Mouse (Mus musculus): ENCODE results near the gene Gm4869.
A peak's percentile ranks its signal among the peaks of the same experiment; 100 is the strongest.
"Not testable (repeated sequence)": the region's sequence is repeated elsewhere in the genome, so short reads cannot be mapped to it uniquely, and the experiment has no call there.

Gm4869 gene

DNA sequence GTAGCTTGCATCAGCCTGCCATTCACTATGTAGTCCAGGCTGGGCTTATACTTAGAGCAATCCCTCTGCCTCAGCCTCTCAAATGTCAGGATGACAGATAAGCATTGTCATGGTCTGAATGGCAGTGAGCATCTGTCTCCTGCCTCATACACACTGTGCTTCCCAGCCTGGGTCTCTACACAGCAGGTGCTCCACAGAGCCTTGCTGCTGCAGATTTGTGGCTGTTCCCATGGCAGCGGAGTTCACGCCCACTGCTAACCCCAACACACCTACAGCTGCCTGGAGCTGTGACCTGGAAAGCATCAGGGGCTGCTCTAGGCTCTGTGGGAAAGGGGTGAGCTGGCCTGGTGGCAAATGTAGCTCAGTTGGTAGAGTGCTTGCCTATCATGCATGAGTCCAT lies 19.5 kb downstream of the Gm4869 start:
- DNase-seq (ENCODE audit: low spot score) = no peak

DNA sequence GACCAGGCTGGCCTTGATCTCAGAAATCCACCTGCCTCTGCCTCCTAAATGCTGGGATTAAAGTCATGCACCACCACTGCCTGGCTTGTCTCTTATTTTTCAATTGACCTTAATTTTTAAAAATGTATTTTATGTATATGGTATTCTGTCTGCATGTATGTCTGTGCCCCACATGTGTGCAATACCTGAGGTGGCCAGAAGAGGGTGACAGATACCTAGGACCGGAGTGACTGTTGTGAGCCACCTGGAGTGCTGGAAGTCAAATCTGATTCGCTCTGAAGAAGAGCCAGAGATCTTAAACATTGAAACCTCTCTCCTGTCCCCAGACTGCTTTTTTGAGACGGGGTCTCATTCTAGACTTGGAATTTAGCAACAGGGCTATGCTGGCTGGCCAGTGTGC lies 26.9 kb downstream of the Gm4869 start:
- peak; percentile 51 for DNase-seq (ENCODE audit: low spot score)

- DNase-seq (ENCODE audit: low spot score) = no peak
These were observed 36.0 kb downstream of the Gm4869 start for GRCm38 (mm10) chr5:140481458-140481857.

DNA sequence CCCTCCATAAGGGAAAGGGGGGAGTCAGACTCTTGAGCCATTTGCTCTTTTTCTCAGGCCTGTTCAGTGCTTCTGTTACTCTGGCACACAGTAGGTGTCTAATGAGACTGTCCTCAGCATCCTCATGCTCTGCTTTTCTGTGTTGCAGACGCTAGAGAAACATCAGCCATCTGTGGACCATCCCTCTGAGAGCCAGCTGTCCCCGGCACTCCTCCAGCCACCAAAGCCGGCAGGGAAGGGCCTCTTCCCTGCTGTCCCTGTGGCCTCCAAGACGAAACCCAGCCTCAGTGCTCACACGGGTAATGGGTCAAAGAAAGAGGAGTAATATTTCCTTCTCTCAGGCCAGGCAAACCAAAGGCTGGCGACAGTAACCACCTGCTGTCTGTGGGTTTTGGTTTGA lies 45.7 kb downstream of the Gm4869 start:
- no peak for DNase-seq (ENCODE audit: low spot score)

DNA sequence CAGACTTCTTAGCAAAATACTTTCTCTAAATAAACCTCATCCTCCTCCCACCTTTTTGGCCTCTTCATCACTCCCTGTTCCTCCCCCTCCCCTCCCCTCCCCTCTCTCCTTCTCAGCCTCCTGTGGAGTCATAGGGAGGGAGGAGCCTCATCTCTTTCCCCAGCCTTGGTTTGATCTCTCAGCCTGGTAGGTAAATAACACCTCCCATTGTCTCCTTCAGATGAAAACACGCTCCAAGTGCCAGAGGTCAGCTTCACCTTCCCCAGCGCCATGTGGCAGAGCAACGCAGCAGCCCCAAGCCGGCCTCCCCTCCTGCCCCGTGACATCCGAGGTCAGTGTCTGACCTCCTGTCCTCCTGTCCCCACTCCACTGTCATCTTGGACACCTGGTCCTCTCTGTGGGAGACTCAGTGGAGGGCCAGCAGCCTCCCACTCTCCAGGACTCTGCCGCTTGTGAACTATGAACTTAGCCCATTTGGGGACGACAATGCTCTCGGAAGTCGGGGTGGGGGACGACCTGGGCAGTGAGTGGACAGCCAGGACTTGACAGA lies 47.3 kb downstream of the Gm4869 start:
- DNase-seq (ENCODE audit: low spot score) = no peak

DNA sequence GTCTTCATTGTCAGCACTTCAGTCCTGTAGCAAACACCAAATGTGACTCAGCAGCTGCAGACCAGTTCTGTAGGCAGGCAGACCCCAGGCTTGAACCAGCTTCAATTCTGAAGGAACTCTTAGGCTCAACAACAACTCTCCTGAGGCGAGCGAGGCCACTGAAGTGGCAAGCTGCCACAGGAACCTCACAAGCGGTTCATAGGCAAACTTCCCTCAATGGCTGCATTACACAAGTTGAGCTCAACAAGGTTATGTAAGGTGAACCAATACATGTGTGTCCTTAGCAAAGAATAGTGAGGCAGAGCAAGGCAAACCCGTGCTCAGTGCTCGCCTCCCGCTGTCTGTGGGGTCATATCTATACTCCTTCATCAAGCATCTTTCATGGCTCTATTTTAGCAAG lies 52.7 kb downstream of the Gm4869 start:
- DNase-seq (ENCODE audit: low spot score) = no peak

DNA sequence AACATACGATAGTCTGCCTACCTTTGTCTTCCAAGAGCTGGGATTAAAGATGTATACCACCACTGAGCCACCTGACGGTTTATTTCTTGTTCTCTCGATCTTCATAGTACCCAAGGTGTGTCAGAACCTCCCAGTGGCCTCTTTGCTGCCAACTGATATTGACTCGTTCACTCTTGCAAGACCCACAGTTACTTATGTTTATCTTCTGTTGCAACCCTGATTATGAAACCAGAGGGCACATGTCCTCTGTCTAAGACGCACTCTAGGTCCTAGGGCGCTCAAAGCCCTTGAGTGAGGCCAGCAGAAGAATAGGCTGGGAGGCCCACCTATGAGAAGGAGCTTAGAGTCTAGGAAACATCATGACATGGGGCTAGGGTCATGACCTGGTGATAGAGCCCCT lies 55.3 kb downstream of the Gm4869 start:
- DNase-seq (ENCODE audit: low spot score) = no peak

- no peak for DNase-seq (ENCODE audit: low spot score)
These were observed 56.8 kb downstream of the Gm4869 start for GRCm38 (mm10) chr5:140501982-140502836.

- DNase-seq (ENCODE audit: low spot score) = not testable (repeated sequence)
These were observed 57.5 kb downstream of the Gm4869 start for GRCm38 (mm10) chr5:140502925-140503324.

DNA sequence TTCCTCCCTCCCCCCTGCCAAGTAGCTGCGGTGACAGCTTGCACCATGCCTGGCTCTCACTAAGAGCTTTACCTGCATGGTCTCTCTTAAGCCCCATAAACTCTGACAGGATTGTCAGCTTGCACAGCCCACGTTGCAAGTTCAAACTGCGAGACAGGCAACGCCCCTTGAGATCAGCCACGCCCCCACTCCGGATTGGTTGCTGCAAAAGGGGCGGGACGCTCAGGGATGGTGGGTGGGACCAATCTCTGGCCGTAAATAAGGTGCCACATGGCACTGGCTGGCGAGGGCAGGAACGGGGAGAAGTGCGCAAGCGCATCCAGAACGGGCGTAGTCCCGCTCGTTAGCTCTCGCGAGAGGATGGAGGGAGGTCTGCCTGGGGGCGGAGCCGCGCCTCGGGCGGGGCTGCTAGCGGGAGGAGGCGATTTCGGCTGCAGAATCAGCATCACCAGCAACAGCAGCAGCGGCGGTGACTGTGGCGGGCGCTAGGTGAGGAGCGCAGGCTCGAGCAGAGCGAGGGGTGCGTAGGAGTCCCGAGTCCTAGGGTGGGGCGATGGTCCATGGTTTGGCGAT lies 59.8 kb downstream of the Gm4869 start, which contains the start of gene Chst12:
Gene Chst12 (plus strand): TSS at position 343 of the 573 bp plus-strand sequence.
- peak; percentile 99 for DNase-seq (ENCODE audit: low spot score)

GRCm38 (mm10) chr5:140506096-140506794 lies 60.8 kb downstream of the Gm4869 start:
- no peak for DNase-seq (ENCODE audit: low spot score)

GRCm38 (mm10) chr5:140507466-140508208 lies 62.2 kb downstream of the Gm4869 start:
- peak; percentile 42 for DNase-seq (ENCODE audit: low spot score)

DNA sequence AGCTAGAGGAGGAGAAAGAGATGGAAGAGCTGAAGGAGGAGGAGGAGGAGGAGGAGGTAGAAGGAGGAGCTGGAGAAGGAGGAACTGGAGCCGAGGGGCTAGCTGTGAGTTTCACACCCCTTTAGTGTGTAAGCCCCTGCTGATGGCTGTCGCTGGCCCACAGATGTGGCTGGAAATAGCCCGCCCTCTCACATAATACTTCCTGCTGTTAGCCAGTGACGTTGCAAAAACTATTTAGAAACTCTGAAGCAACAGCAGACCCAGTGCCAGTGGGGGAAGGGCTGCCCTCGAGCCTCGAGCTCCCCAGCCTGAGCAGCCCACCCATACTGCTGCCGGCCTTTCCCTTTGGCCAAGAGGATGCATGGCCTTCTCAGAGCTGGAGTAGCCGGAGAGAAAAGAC lies 63.2 kb downstream of the Gm4869 start:
- DNase-seq (ENCODE audit: low spot score) = no peak

DNA sequence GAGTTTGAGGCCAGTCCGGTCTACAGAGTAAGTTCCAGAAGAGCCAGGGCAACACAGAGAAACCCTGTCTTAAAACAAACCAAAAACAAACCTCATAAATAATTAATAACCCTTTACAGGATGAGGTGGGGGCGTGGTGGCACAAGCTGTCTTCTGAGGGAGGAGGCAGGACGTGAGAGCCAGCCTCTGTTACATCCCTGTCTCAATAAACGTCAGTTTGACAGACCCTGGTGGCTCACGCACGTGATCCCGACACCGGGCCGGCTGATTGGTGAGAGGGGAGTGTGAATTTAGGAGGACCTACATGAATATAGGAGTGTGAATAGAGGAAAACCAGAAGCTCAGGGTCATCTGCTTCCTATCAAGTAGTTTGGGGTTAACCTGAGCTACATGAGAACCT lies 63.8 kb downstream of the Gm4869 start:
- no peak for DNase-seq (ENCODE audit: low spot score)

DNA sequence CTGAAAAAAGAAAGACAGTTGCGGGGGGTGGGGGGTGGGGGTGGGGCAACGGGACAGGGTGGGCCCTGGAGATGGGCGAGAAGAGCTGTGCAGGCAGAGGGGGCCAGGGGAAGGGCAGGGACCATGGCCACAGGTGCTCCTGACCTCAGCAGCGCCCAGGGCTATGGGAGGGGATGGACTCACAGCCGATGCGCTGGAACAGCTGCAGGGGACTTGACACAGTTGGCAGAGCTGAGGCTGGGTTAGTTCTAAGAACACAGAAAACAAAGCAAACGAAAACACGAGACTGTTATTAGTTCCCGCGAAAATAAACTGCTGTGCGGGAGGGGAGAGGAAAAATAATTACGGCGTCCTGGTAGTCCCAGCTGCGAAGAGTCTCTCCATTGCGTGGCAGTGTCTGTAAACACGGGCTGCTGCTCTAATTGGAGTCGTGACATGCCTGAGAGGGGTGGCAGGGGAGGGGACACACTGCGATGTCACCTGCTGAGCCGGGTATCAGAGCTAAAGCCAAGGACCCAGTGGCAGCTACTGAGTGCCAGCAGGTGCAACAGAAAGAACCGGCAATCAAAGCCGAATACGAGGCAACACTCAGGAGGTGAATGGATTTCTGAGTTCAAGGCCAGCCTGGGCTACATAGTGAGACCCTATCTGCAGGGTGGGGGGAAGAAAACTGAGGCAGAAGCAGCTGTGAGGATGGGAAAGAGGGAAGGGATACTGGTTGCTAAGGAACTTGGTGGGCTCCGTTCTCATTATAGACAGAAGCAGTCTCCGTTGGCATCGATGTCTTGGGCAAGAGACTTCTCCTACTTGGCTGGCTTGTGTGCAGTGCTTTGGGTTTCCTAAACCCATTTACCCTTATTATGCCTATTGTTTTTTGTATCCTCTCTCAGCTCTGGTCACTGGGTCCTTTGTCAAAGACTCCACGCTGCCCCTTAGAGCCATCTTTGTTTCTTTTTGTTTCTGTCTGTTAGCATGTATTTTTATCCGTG lies 64.9 kb downstream of the Gm4869 start:
- DNase-seq (ENCODE audit: low spot score) = no peak

DNA sequence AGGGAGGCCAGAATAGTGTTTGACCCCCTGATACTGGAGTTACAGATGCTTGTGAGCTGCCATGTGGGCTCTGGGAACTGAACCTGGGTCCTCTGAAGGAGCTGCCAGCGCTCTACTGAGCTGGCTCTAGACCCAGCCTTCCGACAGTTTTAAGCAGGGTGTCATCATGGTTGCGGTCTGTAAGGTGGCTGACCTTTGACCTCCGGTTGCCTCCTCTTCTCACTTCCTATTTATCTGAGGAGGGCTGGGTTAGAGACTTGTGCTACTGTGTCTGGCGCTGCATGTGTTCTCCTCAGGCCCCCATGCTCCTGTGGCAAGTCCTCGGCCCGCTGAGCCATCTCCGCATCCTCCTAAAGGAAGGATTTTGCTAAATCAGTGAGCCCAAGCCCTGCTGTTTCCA lies 68.5 kb downstream of the Gm4869 start:
- no peak for DNase-seq (ENCODE audit: low spot score)

DNA sequence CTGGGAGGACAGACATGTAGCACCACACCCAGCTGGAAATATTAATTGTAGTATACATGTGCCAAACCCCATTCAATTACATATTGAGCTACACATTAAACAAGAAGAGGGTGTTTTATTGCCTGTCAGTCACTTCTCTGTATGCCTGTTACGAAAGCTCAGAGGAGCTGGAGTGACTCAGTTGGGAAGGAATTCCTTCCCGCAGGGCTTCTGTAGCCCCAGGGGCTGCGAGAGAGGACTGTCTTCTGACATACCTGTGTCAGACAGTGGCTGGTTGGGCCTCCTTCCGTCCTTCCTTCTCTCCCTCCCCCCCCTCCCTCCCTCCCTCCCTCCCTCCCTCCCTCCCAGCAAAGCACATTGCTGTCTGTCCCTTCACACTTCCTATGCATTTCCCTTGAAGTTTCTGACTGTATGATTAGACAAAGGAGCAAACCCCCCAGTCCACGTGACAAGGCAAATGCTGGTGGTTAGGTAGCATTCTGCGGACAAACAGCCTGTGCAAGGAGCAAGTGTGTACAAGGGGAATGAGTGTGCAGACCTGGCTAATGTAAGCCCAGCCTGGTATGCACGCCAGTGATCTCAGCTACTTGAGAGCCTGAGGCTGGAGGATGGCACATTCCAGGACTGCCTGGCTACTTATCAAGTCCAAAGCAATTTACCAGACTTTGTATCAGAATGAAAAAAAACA lies 69.5 kb downstream of the Gm4869 start:
- no peak for DNase-seq (ENCODE audit: low spot score)

- no peak for DNase-seq (ENCODE audit: low spot score)
These were observed 71.9 kb downstream of the Gm4869 start for GRCm38 (mm10) chr5:140517159-140517920.

DNA sequence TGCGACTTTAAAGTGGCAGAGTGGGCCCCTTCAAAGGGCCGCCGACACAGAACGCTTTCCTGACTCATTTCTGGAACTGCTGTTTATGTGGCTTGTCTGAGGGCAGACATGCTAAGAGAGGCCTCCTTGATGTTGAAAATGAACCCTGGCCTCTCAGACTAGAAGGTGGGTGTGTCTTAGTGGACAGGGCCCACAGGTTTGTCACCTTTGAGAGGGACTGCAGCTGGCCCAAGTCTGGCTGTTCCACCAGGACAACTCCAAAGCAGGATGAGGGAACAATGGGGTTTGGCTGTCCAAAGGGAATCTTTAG lies 72.4 kb downstream of the Gm4869 start:
- DNase-seq (ENCODE audit: low spot score) = no peak

DNA sequence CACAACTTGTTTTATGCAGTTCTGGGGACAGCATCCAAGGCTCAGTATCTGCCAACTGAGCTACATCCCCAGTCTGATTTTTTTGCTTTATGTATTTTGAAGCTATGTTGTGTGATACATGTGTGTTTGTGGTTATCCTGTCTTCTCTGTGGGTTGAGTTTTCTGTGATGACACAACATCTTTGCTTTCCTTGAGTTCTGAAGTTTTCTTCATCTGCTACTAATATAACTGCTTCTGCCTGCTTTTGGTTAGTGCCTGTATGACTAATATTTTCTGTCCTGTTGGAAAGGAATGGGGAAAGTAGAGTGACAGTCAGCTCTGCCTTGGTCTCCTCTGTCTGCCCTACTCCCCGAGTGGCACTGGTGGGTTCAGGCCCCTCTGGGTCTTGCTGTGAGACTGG lies 75.8 kb downstream of the Gm4869 start:
- no peak for DNase-seq (ENCODE audit: low spot score)
